Mouse (Mus musculus): ENCODE measurements around the gene Hist1h2ag. TPM values are rescaled to one million over a fixed set of nuclear protein-coding genes. Genes with fewer than 3 reads are reported as not detected.

Gene Hist1h2ag
- polyA plus RNA-seq (2015; fragmentation: Nextera tagmentation; extraction: Ambion mirVana), result 5.9 and 6.8 TPM in 2 replicates

GRCm38 (mm10) chr13:22042568-22043502, at the start of gene Hist1h2ag, which contains the start of gene Hist1h2bj:
Gene Hist1h2ag (minus strand): TSS chr13:22042944.
Gene Hist1h2bj (plus strand): TSS chr13:22043214.

GRCm38 (mm10) chr13:22084140-22084539, 41.4 kb upstream of the Hist1h2ag start, which contains the start of gene Vmn1r188:
Gene Vmn1r188 (plus strand): TSS chr13:22084440.

GRCm38 (mm10) chr13:22041142-22041536, 1.6 kb downstream of the Hist1h2ag start, which contains the start of gene Hist1h4i:
Gene Hist1h4i (minus strand): TSS chr13:22041362.

GRCm38 (mm10) chr13:22035267-22036148, 7.2 kb downstream of the Hist1h2ag start, which contains the start of the genes Hist1h2ah and Hist1h2bk:
Gene Hist1h2ah (minus strand): TSS chr13:22035568.
Gene Hist1h2bk (plus strand): TSS chr13:22035870.

GRCm38 (mm10) chr13:22009642-22010041, 33.1 kb downstream of the Hist1h2ag start, which contains the start of gene Prss16:
Gene Prss16 (minus strand): TSS chr13:22009742.

Small RNAs within 50 kb of the gene (microRNA-seq; reads per million reads assigned to microRNA genes)
- gene Gm26300 (0 reads per million in 2 experiments), gene Gm44390 (0 to 0.10 reads per million in 2 experiments), gene Gm44486 (0 reads per million in 2 experiments)

Other genes with a start within 250 kb of the Hist1h2ag start
- gene Hist1h2bq, start 232.7 kb downstream of the Hist1h2ag start, polyA plus RNA-seq (2015; fragmentation: Nextera tagmentation; extraction: Ambion mirVana), result 3.3 and 7.3 TPM in 2 replicates
- not detected in 2 replicates for gene Hist1h2ao, start 232.5 kb downstream of the Hist1h2ag start, polyA plus RNA-seq (2015; fragmentation: Nextera tagmentation; extraction: Ambion mirVana)
- not detected in 2 replicates for gene Hist1h4m, start 231.2 kb downstream of the Hist1h2ag start, polyA plus RNA-seq (2015; fragmentation: Nextera tagmentation; extraction: Ambion mirVana)
- 2.6 and 3.1 TPM in 2 replicates for gene Hist1h4n, start 210.7 kb downstream of the Hist1h2ag start, polyA plus RNA-seq (2015; fragmentation: Nextera tagmentation; extraction: Ambion mirVana)
- 1,124 and 1,146 TPM in 2 replicates for gene Hist1h2ap, start 209.4 kb downstream of the Hist1h2ag start, polyA plus RNA-seq (2015; fragmentation: Nextera tagmentation; extraction: Ambion mirVana)
- gene Hist1h2br, start 209.2 kb downstream of the Hist1h2ag start, polyA plus RNA-seq (2015; fragmentation: Nextera tagmentation; extraction: Ambion mirVana), result 2.9 and 6.3 TPM in 2 replicates
- 0.83 and 1.1 TPM in 2 replicates for gene Zfp184, start 97.8 kb downstream of the Hist1h2ag start, polyA plus RNA-seq (2015; fragmentation: Nextera tagmentation; extraction: Ambion mirVana)
- 0.04 TPM in 1 of 2 replicates, not detected in the other for gene Pom121l2, start 61.8 kb downstream of the Hist1h2ag start, polyA plus RNA-seq (2015; fragmentation: Nextera tagmentation; extraction: Ambion mirVana)
- gene Prss16, start 33.2 kb downstream of the Hist1h2ag start, polyA plus RNA-seq (2015; fragmentation: Nextera tagmentation; extraction: Ambion mirVana), result 0.19 TPM in 1 of 2 replicates, not detected in the other
- gene Hist1h2ah, start 7.4 kb downstream of the Hist1h2ag start, polyA plus RNA-seq (2015; fragmentation: Nextera tagmentation; extraction: Ambion mirVana), result 0.86 and 1.6 TPM in 2 replicates
- 0.79 and 0.91 TPM in 2 replicates for gene Hist1h2bk, start 7.1 kb downstream of the Hist1h2ag start, polyA plus RNA-seq (2015; fragmentation: Nextera tagmentation; extraction: Ambion mirVana)
- 5.0 and 9.6 TPM in 2 replicates for gene Hist1h4i, start 1.6 kb downstream of the Hist1h2ag start, polyA plus RNA-seq (2015; fragmentation: Nextera tagmentation; extraction: Ambion mirVana)
- gene Hist1h2bj, start 270 bp upstream of the Hist1h2ag start, polyA plus RNA-seq (2015; fragmentation: Nextera tagmentation; extraction: Ambion mirVana), result 0.97 TPM in 1 of 2 replicates, not detected in the other
- gene Vmn1r188, start 41.5 kb upstream of the Hist1h2ag start, polyA plus RNA-seq (2015; fragmentation: Nextera tagmentation; extraction: Ambion mirVana), result not detected in 2 replicates
- gene Vmn1r189, start 62.9 kb upstream of the Hist1h2ag start, polyA plus RNA-seq (2015; fragmentation: Nextera tagmentation; extraction: Ambion mirVana), result not detected in 2 replicates
- not detected in 2 replicates for gene Vmn1r191, start 141.0 kb upstream of the Hist1h2ag start, polyA plus RNA-seq (2015; fragmentation: Nextera tagmentation; extraction: Ambion mirVana)
- not detected in 2 replicates for gene Vmn1r192, start 148.2 kb upstream of the Hist1h2ag start, polyA plus RNA-seq (2015; fragmentation: Nextera tagmentation; extraction: Ambion mirVana)
- gene Vmn1r193, start 180.2 kb upstream of the Hist1h2ag start, polyA plus RNA-seq (2015; fragmentation: Nextera tagmentation; extraction: Ambion mirVana), result not detected in 2 replicates
- not detected in 2 replicates for gene Vmn1r194, start 201.3 kb upstream of the Hist1h2ag start, polyA plus RNA-seq (2015; fragmentation: Nextera tagmentation; extraction: Ambion mirVana)
- not detected in 2 replicates for gene Vmn1r195, start 227.6 kb upstream of the Hist1h2ag start, polyA plus RNA-seq (2015; fragmentation: Nextera tagmentation; extraction: Ambion mirVana)
- not detected in 2 replicates for gene Vmn1r196, start 247.0 kb upstream of the Hist1h2ag start, polyA plus RNA-seq (2015; fragmentation: Nextera tagmentation; extraction: Ambion mirVana)

Measured in skeletal muscle tissue, postnatal 0 days (tissue).